Mouse (Mus musculus): Measurements from ENCODE around the gene Rhox2g. TPM values are rescaled to one million over a fixed set of nuclear protein-coding genes. Genes with fewer than 3 reads are reported as not detected.
"Not testable (repeated sequence)": the region's sequence is repeated elsewhere in the genome, so short reads cannot be mapped to it uniquely, and the experiment has no call there.

The Rhox2g gene
- not detected in 2 replicates for polyA plus RNA-seq (2014; fragmentation: Nextera tagmentation; extraction: Ambion mirVana)

- H3K27ac ChIP-seq (replicated peaks; ENCODE audit: low read depth, low read length); H3K4me1 ChIP-seq (ENCODE audit: control insufficient read depth, insufficient read depth, low read length); H3K9ac ChIP-seq (replicated peaks; ENCODE audit: low read length); H3K9me3 ChIP-seq (ENCODE audit: control insufficient read depth, low read length); H3K4me3 ChIP-seq (replicated peaks; ENCODE audit: low read depth, low read length); H3K27me3 ChIP-seq (ENCODE audit: control insufficient read depth, insufficient read depth, low read length); DNase-seq; ATAC-seq (ENCODE audit: low FRiP score, low TSS enrichment); H3K4me2 ChIP-seq (ENCODE audit: low read length); H3K36me3 ChIP-seq (ENCODE audit: control insufficient read depth, insufficient read depth, low read length): not testable (repeated sequence)
- WGBS = 90% methylated on average over 6 of the region's 6 CpGs
Observed at GRCm38 (mm10) chrX:37643370-37643769, at the start of gene Rhox2g. Gene Rhox2g, minus strand, starts transcription at chrX:37643470.

GRCm38 (mm10) chrX:37692261-37692660 lies 49.0 kb upstream of the Rhox2g start:
- Histone ChIP-seq H3K27me3 (ENCODE audit: control insufficient read depth, insufficient read depth, low read length) (no peaks in the 10 kb centered on the region), H3K4me3 (replicated peaks; ENCODE audit: low read depth, low read length) (no peak overlapping the region), H3K27ac (replicated peaks; ENCODE audit: low read depth, low read length) (no peak overlapping the region), H3K9me3 (ENCODE audit: control insufficient read depth, low read length) (no peaks in the 10 kb centered on the region), H3K9ac (replicated peaks; ENCODE audit: low read length) (no peak overlapping the region), H3K36me3 (ENCODE audit: control insufficient read depth, insufficient read depth, low read length) (no peaks in the 10 kb centered on the region), H3K4me2 (ENCODE audit: low read length) (no peak overlapping the region), H3K4me1 (ENCODE audit: control insufficient read depth, insufficient read depth, low read length) (no peaks in the 10 kb centered on the region)
- 76% methylated on average over 2 of the region's 2 CpGs for WGBS
- ATAC-seq (ENCODE audit: low FRiP score, low TSS enrichment) = no peak
- DNase-seq = no peak

- no peaks in the 10 kb centered on the region for H3K9me3 ChIP-seq (ENCODE audit: control insufficient read depth, low read length)
- DNase-seq (no peak), ATAC-seq (ENCODE audit: low FRiP score, low TSS enrichment) (no peak)
- no peaks in the 10 kb centered on the region for H3K4me1 ChIP-seq (ENCODE audit: control insufficient read depth, insufficient read depth, low read length)
- no peaks in the 10 kb centered on the region for H3K36me3 ChIP-seq (ENCODE audit: control insufficient read depth, insufficient read depth, low read length)
- H3K27me3 ChIP-seq (ENCODE audit: control insufficient read depth, insufficient read depth, low read length) = no peaks in the 10 kb centered on the region
- no peak overlapping the region for H3K4me3 ChIP-seq (replicated peaks; ENCODE audit: low read depth, low read length)
- 85% methylated on average over 24 of the region's 24 CpGs for WGBS
- H3K9ac ChIP-seq (replicated peaks; ENCODE audit: low read length) = no peak overlapping the region
- no peak overlapping the region for H3K27ac ChIP-seq (replicated peaks; ENCODE audit: low read depth, low read length)
- no peak overlapping the region for H3K4me2 ChIP-seq (ENCODE audit: low read length)
Observed at GRCm38 (mm10) chrX:37683031-37683715, 39.9 kb upstream of the Rhox2g start.

- not testable (repeated sequence) for H3K27me3 ChIP-seq (ENCODE audit: control insufficient read depth, insufficient read depth, low read length); H3K4me2 ChIP-seq (ENCODE audit: low read length); H3K36me3 ChIP-seq (ENCODE audit: control insufficient read depth, insufficient read depth, low read length); H3K4me1 ChIP-seq (ENCODE audit: control insufficient read depth, insufficient read depth, low read length); H3K4me3 ChIP-seq (replicated peaks; ENCODE audit: low read depth, low read length); DNase-seq; H3K9me3 ChIP-seq (ENCODE audit: control insufficient read depth, low read length); H3K9ac ChIP-seq (replicated peaks; ENCODE audit: low read length); ATAC-seq (ENCODE audit: low FRiP score, low TSS enrichment); H3K27ac ChIP-seq (replicated peaks; ENCODE audit: low read depth, low read length)
- WGBS = 91% methylated on average over 8 of the region's 8 CpGs
Observed at GRCm38 (mm10) chrX:37673177-37673576, 29.9 kb upstream of the Rhox2g start, which contains the start of gene Rhox2h. Gene Rhox2h, minus strand, starts transcription at chrX:37673277.

GRCm38 (mm10) chrX:37668664-37669063 lies 25.4 kb upstream of the Rhox2g start, which contains the start of gene Rhox3h:
Gene Rhox3h, minus strand, starts transcription at chrX:37668764.
- not testable (repeated sequence) for H3K9ac ChIP-seq (replicated peaks; ENCODE audit: low read length); ATAC-seq (ENCODE audit: low FRiP score, low TSS enrichment); H3K4me3 ChIP-seq (replicated peaks; ENCODE audit: low read depth, low read length); H3K36me3 ChIP-seq (ENCODE audit: control insufficient read depth, insufficient read depth, low read length); H3K4me2 ChIP-seq (ENCODE audit: low read length); H3K4me1 ChIP-seq (ENCODE audit: control insufficient read depth, insufficient read depth, low read length); H3K27me3 ChIP-seq (ENCODE audit: control insufficient read depth, insufficient read depth, low read length); H3K9me3 ChIP-seq (ENCODE audit: control insufficient read depth, low read length); DNase-seq; H3K27ac ChIP-seq (replicated peaks; ENCODE audit: low read depth, low read length)
- 80% methylated on average over 1 of the region's 3 CpGs for WGBS

GRCm38 (mm10) chrX:37651227-37651626 lies 8.0 kb upstream of the Rhox2g start, which contains the start of gene Rhox4g:
Gene Rhox4g, minus strand, starts transcription at chrX:37651327.
- not testable (repeated sequence) for H3K4me1 ChIP-seq (ENCODE audit: control insufficient read depth, insufficient read depth, low read length); H3K4me3 ChIP-seq (replicated peaks; ENCODE audit: low read depth, low read length); H3K27me3 ChIP-seq (ENCODE audit: control insufficient read depth, insufficient read depth, low read length); H3K9ac ChIP-seq (replicated peaks; ENCODE audit: low read length); H3K4me2 ChIP-seq (ENCODE audit: low read length); H3K27ac ChIP-seq (replicated peaks; ENCODE audit: low read depth, low read length); DNase-seq; ATAC-seq (ENCODE audit: low FRiP score, low TSS enrichment); H3K9me3 ChIP-seq (ENCODE audit: control insufficient read depth, low read length); H3K36me3 ChIP-seq (ENCODE audit: control insufficient read depth, insufficient read depth, low read length)
- WGBS = 90% methylated on average over 16 of the region's 20 CpGs

GRCm38 (mm10) chrX:37628512-37628911 lies 14.8 kb downstream of the Rhox2g start, which contains the start of gene Rhox3g:
Gene Rhox3g, minus strand, starts transcription at chrX:37628612.
- not testable (repeated sequence) for H3K27ac ChIP-seq (replicated peaks; ENCODE audit: low read depth, low read length); H3K9ac ChIP-seq (replicated peaks; ENCODE audit: low read length); DNase-seq; H3K4me1 ChIP-seq (ENCODE audit: control insufficient read depth, insufficient read depth, low read length); H3K9me3 ChIP-seq (ENCODE audit: control insufficient read depth, low read length); H3K36me3 ChIP-seq (ENCODE audit: control insufficient read depth, insufficient read depth, low read length); ATAC-seq (ENCODE audit: low FRiP score, low TSS enrichment); H3K4me3 ChIP-seq (replicated peaks; ENCODE audit: low read depth, low read length); H3K4me2 ChIP-seq (ENCODE audit: low read length); H3K27me3 ChIP-seq (ENCODE audit: control insufficient read depth, insufficient read depth, low read length)
- WGBS = 87% methylated on average over 2 of the region's 2 CpGs

- 93% methylated on average over 15 of the region's 19 CpGs for WGBS
- H3K27me3 ChIP-seq (ENCODE audit: control insufficient read depth, insufficient read depth, low read length); H3K27ac ChIP-seq (replicated peaks; ENCODE audit: low read depth, low read length); H3K4me3 ChIP-seq (replicated peaks; ENCODE audit: low read depth, low read length); H3K4me2 ChIP-seq (ENCODE audit: low read length); H3K9me3 ChIP-seq (ENCODE audit: control insufficient read depth, low read length); DNase-seq; H3K36me3 ChIP-seq (ENCODE audit: control insufficient read depth, insufficient read depth, low read length); H3K4me1 ChIP-seq (ENCODE audit: control insufficient read depth, insufficient read depth, low read length); ATAC-seq (ENCODE audit: low FRiP score, low TSS enrichment); H3K9ac ChIP-seq (replicated peaks; ENCODE audit: low read length): not testable (repeated sequence)
Observed at GRCm38 (mm10) chrX:37607604-37608003, 35.7 kb downstream of the Rhox2g start, which contains the start of gene Rhox4f. Gene Rhox4f, minus strand, starts transcription at chrX:37607704.

Data from midbrain, embryonic 14.5 days (tissue).